Mouse (Mus musculus): ENCODE results near the gene Myo10. TPM values are rescaled to one million over a fixed set of nuclear protein-coding genes. Genes with fewer than 3 reads are reported as not detected.

The Myo10 gene
- 32.3 TPM for total RNA-seq (2023)

DNA sequence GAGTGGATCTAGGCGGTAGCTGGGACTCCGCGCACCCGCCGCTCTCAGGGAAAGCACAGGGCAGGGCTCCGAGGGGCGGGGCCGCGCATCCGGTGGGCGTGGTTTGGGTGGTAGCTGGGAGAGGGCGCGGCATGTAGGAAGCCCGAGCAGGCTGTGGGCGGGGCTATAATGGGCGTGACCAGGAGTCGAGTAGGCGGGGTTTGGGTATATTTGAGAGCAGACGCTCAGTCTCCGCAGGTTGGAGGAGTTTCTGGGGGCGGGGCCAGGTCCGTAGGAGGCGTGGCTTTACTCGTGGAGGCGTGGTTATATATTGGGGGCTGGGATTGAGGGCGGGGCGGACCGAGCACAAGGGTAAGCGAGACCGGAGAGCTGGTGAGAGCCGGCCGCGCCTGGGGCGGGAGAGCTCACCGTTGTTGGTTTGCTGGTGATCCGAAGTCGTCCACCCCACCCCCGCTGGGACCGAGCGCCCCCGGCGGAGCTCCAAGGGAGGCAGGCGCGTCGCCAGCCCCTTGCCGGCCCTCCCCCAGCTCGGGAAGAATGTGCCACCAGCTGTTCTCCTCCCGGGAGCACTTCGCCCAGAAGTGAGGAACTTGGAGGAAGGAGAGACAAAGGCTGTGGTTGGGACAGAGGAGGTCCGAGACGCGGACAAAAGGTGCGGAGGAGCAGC is at the start of gene Myo10:
TSS of gene Myo10 (plus strand) at position 326 of the 667 bp plus-strand sequence.

DNA sequence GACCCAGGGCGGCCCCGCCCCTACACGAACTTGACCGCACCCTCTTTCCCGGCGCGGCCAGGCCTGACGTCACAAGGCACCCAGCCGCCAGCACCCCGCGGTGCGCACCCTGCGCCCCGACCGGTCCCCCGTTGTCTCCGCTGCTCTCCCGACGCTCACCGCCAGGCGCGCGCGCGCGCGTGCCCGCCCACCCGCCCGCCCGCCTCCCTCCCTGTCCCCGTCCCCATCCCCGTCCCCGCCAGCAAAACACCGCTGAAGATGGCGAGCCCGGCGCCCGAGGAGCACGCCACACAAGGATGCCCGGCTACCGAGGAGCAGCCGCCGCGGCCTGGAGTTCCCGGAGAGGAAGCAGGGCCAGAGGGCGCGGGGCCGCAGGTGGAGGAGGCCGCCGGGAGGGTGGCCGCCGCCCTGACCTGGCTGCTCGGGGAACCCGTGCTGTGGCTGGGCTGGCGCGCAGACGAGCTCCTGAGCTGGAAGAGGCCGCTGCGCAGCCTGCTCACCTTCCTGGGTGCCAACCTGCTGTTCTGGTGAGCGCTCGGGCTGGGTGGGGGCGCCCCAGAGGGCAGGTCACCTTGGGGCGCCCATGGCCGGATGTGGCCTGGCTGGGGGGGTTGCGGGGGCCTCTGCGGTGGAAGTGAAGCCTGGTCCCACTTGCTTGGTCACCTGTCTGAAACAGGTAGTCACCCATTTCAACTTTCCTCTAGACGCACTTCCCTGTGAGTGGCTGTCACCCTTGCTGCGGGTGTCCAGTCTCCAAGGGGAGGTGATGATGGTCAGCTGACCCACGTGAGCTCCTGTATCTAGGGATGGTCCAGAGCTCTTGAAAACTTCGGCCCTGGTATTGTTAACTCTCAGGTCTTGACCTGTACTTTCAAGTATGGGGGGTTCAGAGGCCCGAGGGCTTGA is 221.0 kb downstream of the Myo10 start, which contains the start of gene Retreg1:
TSS of gene Retreg1 (plus strand) at position 95 of the 906 bp plus-strand sequence.

Other genes starting within 250 kb of the Myo10 start
- gene Basp1, start 208.8 kb upstream of the Myo10 start, total RNA-seq (2023), result 7.7 TPM
- 91.2 TPM for gene Retreg1, start 220.7 kb downstream of the Myo10 start, total RNA-seq (2023)

Measured in CD4-positive naive resting alpha-beta T cell, adult 57 days (primary cell).